Mouse (Mus musculus): ENCODE data around the gene Gm19935.

DNA sequence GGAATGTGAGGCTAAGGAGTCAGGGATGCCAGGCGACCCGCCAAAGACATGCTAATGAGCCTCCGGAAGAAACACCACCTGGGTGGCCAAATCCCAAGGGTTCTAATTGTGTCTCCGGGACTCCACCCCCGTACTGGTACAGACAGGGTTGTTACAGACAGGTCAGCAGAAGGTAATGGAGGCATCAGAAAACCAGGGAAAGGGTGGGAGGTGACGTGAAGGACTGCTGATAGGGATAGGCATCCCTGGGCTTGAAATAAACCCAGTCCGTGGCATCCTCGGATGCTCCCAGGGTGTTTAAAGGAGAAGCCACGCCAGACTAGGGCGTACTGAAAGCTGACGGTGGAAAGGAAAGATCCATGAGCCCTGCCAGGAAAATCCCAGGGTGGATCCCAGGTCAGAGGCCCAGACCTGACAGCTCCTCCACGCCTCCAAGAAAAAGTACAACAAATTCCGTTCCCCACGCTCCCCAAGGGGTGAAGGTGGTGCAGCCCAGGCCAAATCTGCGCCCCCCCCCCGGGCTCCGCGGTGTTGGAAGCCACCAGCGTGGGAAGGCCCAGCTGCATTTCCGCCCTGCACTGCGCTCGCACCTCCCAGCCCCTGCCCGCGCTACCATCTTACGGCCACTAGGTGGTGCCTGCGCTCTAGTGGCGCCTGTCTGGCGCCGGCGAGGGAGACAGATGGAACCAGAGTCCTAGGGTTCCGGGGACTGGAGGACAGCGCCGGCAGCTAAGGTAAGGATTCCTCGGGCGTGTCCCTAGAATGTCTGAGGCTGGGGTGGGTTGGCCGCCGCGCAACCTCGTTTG lies 11.2 kb upstream of the Gm19935 start, which contains the start of gene Chd9:
- TF ChIP-seq POLR2A (IDR thresholded peaks at IDR 0.05; ENCODE audit: borderline replicate concordance, extremely low read depth, low read depth, low read length) = peak; percentile 49; the same call in 1 of the 2 replicates
- peak; percentile 77 for TF ChIP-seq CTCF (IDR thresholded peaks at IDR 0.05; ENCODE audit: insufficient read depth, low read length)
